Mouse (Mus musculus): Measurements from ENCODE around the gene Olfr943.

The Olfr943 gene

GRCm38 (mm10) chr9:39166004-39166403 is at the start of gene Olfr943:
Olfr943 (plus strand) TSS chr9:39166304.
- in situ Hi-C loops (cut with MboI; ENCODE audit: unreplicated experiment in 2 of 2): no loop called here

DNA sequence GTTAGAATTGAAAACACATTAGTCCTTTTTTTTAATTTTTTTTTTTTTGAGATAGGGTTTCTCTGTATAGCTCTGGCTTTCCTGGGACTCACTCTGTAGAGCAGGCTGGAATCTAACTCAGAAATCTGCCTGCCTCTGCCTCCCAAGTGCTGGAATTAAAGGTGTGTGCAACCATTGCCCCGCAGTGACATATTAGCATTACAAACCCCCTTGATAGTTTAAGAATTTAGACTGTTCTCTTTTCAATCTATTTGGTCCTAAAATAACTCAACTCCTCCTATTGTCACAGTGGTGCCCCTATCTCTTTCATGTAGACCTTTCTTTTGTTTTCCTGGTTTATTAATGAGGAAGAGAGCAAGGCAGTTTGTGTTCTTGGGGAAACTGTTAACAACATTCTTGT is 38.8 kb upstream of the Olfr943 start:
- in situ Hi-C loops (cut with MboI; ENCODE audit: unreplicated experiment in 2 of 2): no loop called here

DNA sequence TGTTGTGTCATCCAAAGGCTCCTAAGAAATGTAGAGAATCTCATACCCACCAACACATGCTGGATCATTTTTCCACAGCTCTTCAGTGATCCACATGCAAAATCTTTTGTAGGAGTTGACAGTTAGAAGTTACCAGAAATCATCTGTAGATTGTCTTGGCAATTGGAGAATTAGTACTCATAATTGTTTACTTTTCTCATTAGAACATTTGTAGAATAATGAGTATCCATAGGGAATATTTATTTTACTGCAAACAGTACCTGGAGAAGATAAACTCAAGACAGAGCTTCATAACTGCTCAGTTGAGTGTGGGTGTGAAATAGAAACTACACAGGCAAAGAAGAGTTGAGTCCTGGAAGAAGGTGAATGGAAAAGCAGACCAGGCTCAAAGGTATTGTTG is 38.3 kb upstream of the Olfr943 start, which contains the start of gene Olfr27:
Gene Olfr27 (plus strand): TSS at position 301 of the 400 bp plus-strand sequence.
- in situ Hi-C loops (cut with MboI; ENCODE audit: unreplicated experiment in 2 of 2): no loop called here

GRCm38 (mm10) chr9:39152401-39152800 is 13.7 kb upstream of the Olfr943 start:
- in situ Hi-C loops (cut with MboI; ENCODE audit: unreplicated experiment in 2 of 2): no loop called here

GRCm38 (mm10) chr9:39201620-39202019 is 35.5 kb downstream of the Olfr943 start, which contains the start of gene Olfr944:
Olfr944 (plus strand) TSS chr9:39201920.
- in situ Hi-C loops (cut with MboI; ENCODE audit: unreplicated experiment in 2 of 2): no loop called here

Measured in v-Abl transformed pro-B cells (cell line).